Mouse (Mus musculus): Measurements from ENCODE around the gene Slc23a3.

DNA sequence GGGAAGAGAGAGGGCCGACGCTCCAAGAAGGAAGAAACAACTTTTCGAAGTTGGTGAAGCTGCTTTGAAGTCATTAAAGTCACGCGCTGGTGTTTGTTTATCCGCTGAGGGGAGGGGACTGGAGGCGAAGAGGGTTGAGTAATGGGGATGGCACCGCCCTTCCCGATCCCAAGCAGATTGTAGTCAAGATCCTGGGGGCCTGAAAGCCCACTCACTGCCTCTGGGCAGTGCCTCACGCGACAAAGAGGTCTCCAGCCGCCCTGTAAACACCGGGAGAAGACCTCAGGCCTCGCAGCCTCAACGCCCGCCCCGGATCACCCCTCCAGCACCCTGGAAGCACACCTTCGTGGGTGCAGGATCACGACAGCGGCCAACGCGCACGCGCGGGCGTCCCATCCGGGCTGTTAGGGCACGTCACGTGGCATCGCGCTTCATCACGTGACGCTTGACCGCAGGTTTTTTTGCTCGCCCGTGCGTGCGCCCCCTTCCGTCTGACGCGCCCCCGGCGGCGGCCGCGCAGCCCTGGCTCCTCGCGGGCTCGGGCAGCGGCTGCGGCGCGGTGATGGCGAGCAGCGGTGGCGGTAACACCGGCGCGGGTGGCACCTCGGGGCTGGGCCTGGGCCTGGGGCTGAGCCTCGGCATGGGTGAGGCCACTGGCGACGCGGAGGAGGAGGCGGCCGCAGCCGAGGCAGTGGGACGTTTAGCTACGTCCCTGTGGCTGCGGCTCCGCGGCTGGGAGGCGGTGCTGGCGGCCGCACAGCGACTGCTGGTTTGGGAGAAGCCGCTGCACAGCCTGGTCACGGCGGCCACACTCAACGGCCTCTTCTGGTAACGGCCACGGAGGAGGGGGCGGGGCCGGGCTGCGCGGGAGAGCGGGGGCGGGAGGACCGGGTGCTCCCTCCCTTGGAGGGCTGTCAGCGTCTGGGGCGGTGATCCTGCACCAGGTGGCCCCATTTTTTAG is 8.9 kb upstream of the Slc23a3 start, which contains the start of the genes Cnppd1 and Retreg2:
- TF ChIP-seq CTCF (IDR thresholded peaks at IDR 0.05; ENCODE audit: low read depth, low read length) = peak; percentile 63
- TF ChIP-seq POLR2A (IDR thresholded peaks at IDR 0.05; ENCODE audit: extremely low read depth, insufficient read depth, low read length) = peak; percentile 77; the same call in 1 of the 2 replicates

Measured in liver, adult 2 months (tissue).